Mouse (Mus musculus): Measurements from ENCODE around the gene BC049730. TPM values are rescaled to one million over a fixed set of nuclear protein-coding genes. Genes with fewer than 3 reads are reported as not detected.

BC049730 gene
- polyA plus RNA-seq, 1 experiment = not detected

- WGBS = 24% methylated on average over 4 of the region's 4 CpGs
- no peaks in the 10 kb centered on the region for H3K4me1 ChIP-seq (ENCODE audit: control insufficient read depth, insufficient read depth, low read length)
- H3K27me3 ChIP-seq (ENCODE audit: control insufficient read depth, insufficient read depth, low read length) = no peaks in the 10 kb centered on the region
- no peak overlapping the region for H3K27ac ChIP-seq (ENCODE audit: insufficient read depth, low read length)
- H3K4me3 ChIP-seq (replicated peaks; ENCODE audit: insufficient read depth, low read depth, low read length) = no peak overlapping the region
- TF ChIP-seq CTCF (IDR thresholded peaks at IDR 0.05; ENCODE audit: borderline replicate concordance, insufficient read depth, low read depth, low read length) (no peak), POLR2A (IDR thresholded peaks at IDR 0.05; ENCODE audit: borderline replicate concordance, insufficient read depth, low read length) (no peak)
- no peak for DNase-seq
Measured at GRCm38 (mm10) chr7:24750695-24751094, 41.7 kb downstream of the BC049730 start.

- TF ChIP-seq POLR2A (IDR thresholded peaks at IDR 0.05; ENCODE audit: borderline replicate concordance, insufficient read depth, low read length) = no peak
- no peak for TF ChIP-seq CTCF (IDR thresholded peaks at IDR 0.05; ENCODE audit: borderline replicate concordance, insufficient read depth, low read depth, low read length)
- DNase-seq = no peak
- H3K4me3 ChIP-seq (replicated peaks; ENCODE audit: insufficient read depth, low read depth, low read length) = no peak overlapping the region
- no peaks in the 10 kb centered on the region for H3K27me3 ChIP-seq (ENCODE audit: control insufficient read depth, insufficient read depth, low read length)
- WGBS = 79% methylated on average over 2 of the region's 2 CpGs
- H3K27ac ChIP-seq (ENCODE audit: insufficient read depth, low read length) = no peak overlapping the region
- H3K4me1 ChIP-seq (ENCODE audit: control insufficient read depth, insufficient read depth, low read length) = no peaks in the 10 kb centered on the region
Measured at GRCm38 (mm10) chr7:24751610-24752009, 42.6 kb downstream of the BC049730 start.

GRCm38 (mm10) chr7:24753476-24753875 lies 44.4 kb downstream of the BC049730 start:
- TF ChIP-seq CTCF (IDR thresholded peaks at IDR 0.05; ENCODE audit: borderline replicate concordance, insufficient read depth, low read depth, low read length) = no peak
- no peak for TF ChIP-seq POLR2A (IDR thresholded peaks at IDR 0.05; ENCODE audit: borderline replicate concordance, insufficient read depth, low read length)
- no peak for DNase-seq
- Histone ChIP-seq H3K27ac (ENCODE audit: insufficient read depth, low read length) (no peak overlapping the region), H3K4me1 (ENCODE audit: control insufficient read depth, insufficient read depth, low read length) (no peaks in the 10 kb centered on the region), H3K4me3 (replicated peaks; ENCODE audit: insufficient read depth, low read depth, low read length) (no peak overlapping the region), H3K27me3 (ENCODE audit: control insufficient read depth, insufficient read depth, low read length) (no peaks in the 10 kb centered on the region)
- 60% methylated on average over 5 of the region's 5 CpGs for WGBS

- DNase-seq = no peak
- Histone ChIP-seq H3K27me3 (ENCODE audit: control insufficient read depth, insufficient read depth, low read length) (no peaks in the 10 kb centered on the region), H3K27ac (ENCODE audit: insufficient read depth, low read length) (no peak overlapping the region), H3K4me3 (replicated peaks; ENCODE audit: insufficient read depth, low read depth, low read length) (no peak overlapping the region), H3K4me1 (ENCODE audit: control insufficient read depth, insufficient read depth, low read length) (no peaks in the 10 kb centered on the region)
- 83% methylated on average over 1 of the region's 1 CpGs for WGBS
- TF ChIP-seq POLR2A (IDR thresholded peaks at IDR 0.05; ENCODE audit: borderline replicate concordance, insufficient read depth, low read length) (no peak), CTCF (IDR thresholded peaks at IDR 0.05; ENCODE audit: borderline replicate concordance, insufficient read depth, low read depth, low read length) (no peak)
Measured at GRCm38 (mm10) chr7:24758520-24758919, 49.5 kb downstream of the BC049730 start.

- no peak within 1 kb of the TSS for H3K4me3 ChIP-seq (replicated peaks; ENCODE audit: insufficient read depth, low read depth, low read length)
- no peak for DNase-seq
- 79% methylated on average over 6 of the region's 6 CpGs for WGBS
- H3K27me3 ChIP-seq (ENCODE audit: control insufficient read depth, insufficient read depth, low read length) = no peaks in the 10 kb centered on the region
- no peak within 1 kb of the TSS for H3K27ac ChIP-seq (ENCODE audit: insufficient read depth, low read length)
- TF ChIP-seq POLR2A (IDR thresholded peaks at IDR 0.05; ENCODE audit: borderline replicate concordance, insufficient read depth, low read length) = no peak
- TF ChIP-seq CTCF (IDR thresholded peaks at IDR 0.05; ENCODE audit: borderline replicate concordance, insufficient read depth, low read depth, low read length) = no peak
- no peaks in the 10 kb centered on the region for H3K4me1 ChIP-seq (ENCODE audit: control insufficient read depth, insufficient read depth, low read length)
Measured at GRCm38 (mm10) chr7:24760211-24760610, 51.2 kb downstream of the BC049730 start, which contains the start of gene Cd177. Cd177 (minus strand) TSS chr7:24760311.

GRCm38 (mm10) chr7:24761161-24761560 lies 52.1 kb downstream of the BC049730 start:
- TF ChIP-seq CTCF (IDR thresholded peaks at IDR 0.05; ENCODE audit: borderline replicate concordance, insufficient read depth, low read depth, low read length) = no peak
- no peak for TF ChIP-seq POLR2A (IDR thresholded peaks at IDR 0.05; ENCODE audit: borderline replicate concordance, insufficient read depth, low read length)
- no peaks in the 10 kb centered on the region for H3K4me1 ChIP-seq (ENCODE audit: control insufficient read depth, insufficient read depth, low read length)
- 75% methylated on average over 6 of the region's 6 CpGs for WGBS
- H3K27me3 ChIP-seq (ENCODE audit: control insufficient read depth, insufficient read depth, low read length) = no peaks in the 10 kb centered on the region
- no peak overlapping the region for H3K27ac ChIP-seq (ENCODE audit: insufficient read depth, low read length)
- H3K4me3 ChIP-seq (replicated peaks; ENCODE audit: insufficient read depth, low read depth, low read length) = no peak overlapping the region
- DNase-seq = no peak

- Histone ChIP-seq H3K27me3 (ENCODE audit: control insufficient read depth, insufficient read depth, low read length) (no peaks in the 10 kb centered on the region), H3K4me1 (ENCODE audit: control insufficient read depth, insufficient read depth, low read length) (no peaks in the 10 kb centered on the region), H3K4me3 (replicated peaks; ENCODE audit: insufficient read depth, low read depth, low read length) (no peak overlapping the region), H3K27ac (ENCODE audit: insufficient read depth, low read length) (no peak overlapping the region)
- no peak for DNase-seq
- TF ChIP-seq POLR2A (IDR thresholded peaks at IDR 0.05; ENCODE audit: borderline replicate concordance, insufficient read depth, low read length) = no peak
- no peak for TF ChIP-seq CTCF (IDR thresholded peaks at IDR 0.05; ENCODE audit: borderline replicate concordance, insufficient read depth, low read depth, low read length)
- WGBS = 83% methylated on average over 8 of the region's 8 CpGs
Measured at GRCm38 (mm10) chr7:24762574-24762973, 53.5 kb downstream of the BC049730 start.

Other genes starting within 250 kb of the BC049730 start
- gene Plaur, start 246.8 kb upstream of the BC049730 start, polyA plus RNA-seq (2012; rRNA removed) = 0.79 and 0.97 TPM in 2 replicates
- 285 and 312 TPM in 2 replicates for gene Cadm4, start 227.2 kb upstream of the BC049730 start, polyA plus RNA-seq (2012; rRNA removed)
- 68.5 and 68.6 TPM in 2 replicates for gene Zfp428, start 202.2 kb upstream of the BC049730 start, polyA plus RNA-seq (2012; rRNA removed)
- gene AC161166.1, start 196.8 kb upstream of the BC049730 start, polyA plus RNA-seq (2012; rRNA removed) = not detected in 2 replicates
- 37.0 and 38.3 TPM in 2 replicates for gene Irgq, start 178.6 kb upstream of the BC049730 start, polyA plus RNA-seq (2012; rRNA removed)
- gene Pinlyp, start 163.1 kb upstream of the BC049730 start, polyA plus RNA-seq (2012; rRNA removed) = not detected in 2 replicates
- 46.2 and 51.3 TPM in 2 replicates for gene Xrcc1, start 163.0 kb upstream of the BC049730 start, polyA plus RNA-seq (2012; rRNA removed)
- 25.7 and 28.0 TPM in 2 replicates for gene Ethe1, start 121.7 kb upstream of the BC049730 start, polyA plus RNA-seq (2012; rRNA removed)
- gene Zfp575, start 121.6 kb upstream of the BC049730 start, polyA plus RNA-seq (2012; rRNA removed) = 1.4 TPM in 2 replicates
- gene Phldb3, start 98.5 kb upstream of the BC049730 start, polyA plus RNA-seq (2012; rRNA removed) = 0.18 TPM in 1 of 2 replicates, not detected in the other
- gene Lypd3, start 72.7 kb upstream of the BC049730 start, polyA plus RNA-seq (2012; rRNA removed) = 0.08 TPM in 1 of 2 replicates, not detected in the other
- not detected in 2 replicates for gene Tex101, start 32.6 kb upstream of the BC049730 start, polyA plus RNA-seq (2012; rRNA removed)
- not detected in 2 replicates for gene Gm4763, start 17.7 kb downstream of the BC049730 start, polyA plus RNA-seq (2012; rRNA removed)
- gene Cd177, start 51.1 kb downstream of the BC049730 start, polyA plus RNA-seq (2012; rRNA removed) = 0.11 and 0.17 TPM in 2 replicates
- 0.29 and 0.30 TPM in 2 replicates for gene Ceacam10, start 68.0 kb downstream of the BC049730 start, polyA plus RNA-seq (2012; rRNA removed)
- gene Gm9844, start 153.0 kb downstream of the BC049730 start, polyA plus RNA-seq (2012; rRNA removed) = 4.8 and 6.4 TPM in 2 replicates
- not detected in 2 replicates for gene Lypd4, start 160.7 kb downstream of the BC049730 start, polyA plus RNA-seq (2012; rRNA removed)
- not detected in 2 replicates for gene Dmrtc2, start 160.8 kb downstream of the BC049730 start, polyA plus RNA-seq (2012; rRNA removed)
- gene Rps19, start 175.1 kb downstream of the BC049730 start, polyA plus RNA-seq (2012; rRNA removed) = 282 and 314 TPM in 2 replicates
- 0.85 and 1.1 TPM in 2 replicates for gene Cd79a, start 188.1 kb downstream of the BC049730 start, polyA plus RNA-seq (2012; rRNA removed)
- gene Arhgef1, start 193.7 kb downstream of the BC049730 start, polyA plus RNA-seq (2012; rRNA removed) = 162 and 173 TPM in 2 replicates
- gene Gm4881, start 235.3 kb downstream of the BC049730 start, polyA plus RNA-seq (2012; rRNA removed) = 1.00 and 1.4 TPM in 2 replicates